ENCODE assay signal across 9 mouse cellular contexts in genomic region chr2:31088871-31089270, GRCm38 (mm10). TPM values are rescaled to one million over a fixed set of nuclear protein-coding genes. Genes with fewer than 3 reads are reported as not detected.
DNase-seq lines count a peak whose midpoint lies in the region; ATAC-seq lines count a peak whose summit lies in the region.
"Had no signal": no experiment of that assay in that cellular context is flagged by ENCODE, and none has a peak within 500 bp of the region (broad histone marks: within the 10 kb centered on the region; RNA-seq: fewer than 3 reads in every experiment).

No protein-coding gene starts in this region.

- H3K9me3 ChIP-seq in hindbrain, embryonic 10.5 days: 0 out of 2 replicates have a peak, but pooled peaks cover 4% of the 10 kb centered on the region
- no peaks in the 10 kb centered on the region for H3K9me3 ChIP-seq in hindbrain, embryonic 13.5 days

- ATAC-seq in hindbrain, embryonic 13.5 days (ENCODE audit: low FRiP score): no peak
- ATAC-seq: liver, embryonic 12.5 days had no signal

- H3K4me2 ChIP-seq in hindbrain, embryonic 13.5 days: no peak overlapping the region
- H3K4me2 ChIP-seq: liver, embryonic 12.5 days had no signal

- peaks cover 19% of the 10 kb centered on the region for H3K36me3 ChIP-seq in hindbrain, embryonic 10.5 days
- H3K36me3 ChIP-seq in hindbrain, embryonic 13.5 days: peaks cover 16% of the 10 kb centered on the region

- no peak overlapping the region; the same call in 1 of the 2 replicates for H3K4me3 ChIP-seq in hindbrain, embryonic 10.5 days
- no peak overlapping the region for H3K4me3 ChIP-seq in hindbrain, embryonic 13.5 days
- H3K4me3 ChIP-seq: liver, embryonic 12.5 days had no signal

- H3K4me1 ChIP-seq in hindbrain, embryonic 10.5 days (replicated peaks): peaks cover 42% of the 10 kb centered on the region
- peaks cover 26% of the 10 kb centered on the region for H3K4me1 ChIP-seq in hindbrain, embryonic 13.5 days (replicated peaks)

- peak overlapping the region; percentile 79 for H3K27ac ChIP-seq in hindbrain, embryonic 10.5 days
- H3K27ac ChIP-seq in hindbrain, embryonic 13.5 days: no peak overlapping the region

- H3K9ac ChIP-seq in hindbrain, embryonic 13.5 days: no peak overlapping the region
- H3K9ac ChIP-seq: liver, embryonic 12.5 days had no signal

- no peak for DNase-seq in hindbrain, embryonic 10.5 days (ENCODE audit: low spot score)
- DNase-seq in retina, postnatal 1 day: peak; percentile 42
- no peak for DNase-seq in retina, embryonic 14.5 days (ENCODE audit: low spot score)
- peak; percentile 64 for DNase-seq in induced T-regulatory cell, adult 2 months (ENCODE audit: low read depth)
- DNase-seq in T-cell, adult 2 months (ENCODE audit: low spot score): no peak
- no peak for DNase-seq in ovary, postnatal 14 days (ENCODE audit: low spot score)
- no peak for DNase-seq in urinary bladder, postnatal 36 days (ENCODE audit: low spot score in 2 of 2)

- WGBS in hindbrain, embryonic 10.5 days: 78% methylated on average over 8 of the region's 8 CpGs
- 81% methylated on average over 8 of the region's 8 CpGs for WGBS in hindbrain, embryonic 13.5 days

- H3K27me3 ChIP-seq in hindbrain, embryonic 10.5 days (ENCODE audit: insufficient read depth, poor library complexity, severe bottlenecking): no peaks in the 10 kb centered on the region
- H3K27me3 ChIP-seq in hindbrain, embryonic 13.5 days: no peaks in the 10 kb centered on the region
- H3K27me3 ChIP-seq: liver, embryonic 12.5 days had no signal

RNA-seq across cellular contexts. Expression of gene Fnbp1, which starts 52.9 kb away (rescaled TPM):
- polyA plus RNA-seq in hindbrain, embryonic 10.5 days (2016; fragmentation: Nextera tagmentation; extraction: Ambion mirVana): 14.7 and 16.0 TPM in 2 replicates
- polyA plus RNA-seq in hindbrain, embryonic 13.5 days (2015; fragmentation: Nextera tagmentation; extraction: Ambion mirVana): 20.7 and 21.9 TPM in 2 replicates

Comparison
In these comparisons a context has a peak if more than half of its experiments do, and no peak if none do; other contexts are left out.
1. DNase-seq: peak in retina, postnatal 1 day (single experiment) and induced T-regulatory cell, adult 2 months (single experiment); none in hindbrain, embryonic 10.5 days (single experiment), retina, embryonic 14.5 days (single experiment), T-cell, adult 2 months (single experiment), ovary, postnatal 14 days (single experiment) and urinary bladder, postnatal 36 days (0 of 2).